Mouse (Mus musculus): ENCODE measurements around the gene Ap3b1. TPM values are rescaled to one million over a fixed set of nuclear protein-coding genes. Genes with fewer than 3 reads are reported as not detected.

Ap3b1 gene
- polyA plus RNA-seq, 1 experiment from 2014 or later = 42.5 TPM

- 85% methylated on average over 8 of the region's 8 CpGs for WGBS
- no peak overlapping the region for H3K27ac ChIP-seq (ENCODE audit: low read length)
These were observed 149.6 kb downstream of the Ap3b1 start for GRCm38 (mm10) chr13:94508344-94508743.

GRCm38 (mm10) chr13:94513157-94513767 lies 154.5 kb downstream of the Ap3b1 start:
- Histone ChIP-seq H3K4me3 (ENCODE audit: low read length) (no peak overlapping the region), H3K27me3 (ENCODE audit: control insufficient read depth, insufficient read depth, low read depth, low read length) (no peaks in the 10 kb centered on the region), H3K9ac (ENCODE audit: low read length) (no peak overlapping the region), H3K36me3 (ENCODE audit: control insufficient read depth, insufficient read depth, low read length) (no peaks in the 10 kb centered on the region; the same call in 1 of the 2 replicates), H3K9me3 (ENCODE audit: control insufficient read depth, low read length) (no peaks in the 10 kb centered on the region), H3K27ac (ENCODE audit: low read length) (no peak overlapping the region), H3K4me2 (ENCODE audit: low read depth, low read length) (no peak overlapping the region), H3K4me1 (replicated peaks; ENCODE audit: control insufficient read depth, insufficient read depth, low read length) (no peaks in the 10 kb centered on the region)
- WGBS = 54% methylated on average over 10 of the region's 10 CpGs
- no peak for ATAC-seq (ENCODE audit: low read depth)

More at GRCm38 (mm10) chr13:94508344-94508743, 149.6 kb downstream of the Ap3b1 start:
- no peaks in the 10 kb centered on the region for H3K4me1 ChIP-seq (replicated peaks; ENCODE audit: control insufficient read depth, insufficient read depth, low read length)
- H3K9me3 ChIP-seq (ENCODE audit: control insufficient read depth, low read length) = no peaks in the 10 kb centered on the region
- H3K9ac ChIP-seq (ENCODE audit: low read length) = no peak overlapping the region
- H3K36me3 ChIP-seq (ENCODE audit: control insufficient read depth, insufficient read depth, low read length) = peaks cover 7% of the 10 kb centered on the region
- H3K4me2 ChIP-seq (ENCODE audit: low read depth, low read length) = no peak overlapping the region
- H3K4me3 ChIP-seq (ENCODE audit: low read length) = no peak overlapping the region
- no peak for ATAC-seq (ENCODE audit: low read depth)
- no peaks in the 10 kb centered on the region for H3K27me3 ChIP-seq (ENCODE audit: control insufficient read depth, insufficient read depth, low read depth, low read length)

- WGBS = 46% methylated on average over 9 of the region's 9 CpGs
- H3K36me3 ChIP-seq (ENCODE audit: control insufficient read depth, insufficient read depth, low read length) = no peaks in the 10 kb centered on the region; the same call in 1 of the 2 replicates
- H3K9me3 ChIP-seq (ENCODE audit: control insufficient read depth, low read length) = no peaks in the 10 kb centered on the region
- no peaks in the 10 kb centered on the region for H3K4me1 ChIP-seq (replicated peaks; ENCODE audit: control insufficient read depth, insufficient read depth, low read length)
- no peak for ATAC-seq (ENCODE audit: low read depth)
- no peaks in the 10 kb centered on the region for H3K27me3 ChIP-seq (ENCODE audit: control insufficient read depth, insufficient read depth, low read depth, low read length)
- H3K27ac ChIP-seq (ENCODE audit: low read length) = no peak overlapping the region
- H3K9ac ChIP-seq (ENCODE audit: low read length) = no peak overlapping the region
- no peak overlapping the region for H3K4me3 ChIP-seq (ENCODE audit: low read length)
- H3K4me2 ChIP-seq (ENCODE audit: low read depth, low read length) = no peak overlapping the region
These were observed 155.1 kb downstream of the Ap3b1 start for GRCm38 (mm10) chr13:94513898-94514297.

GRCm38 (mm10) chr13:94514992-94515391 lies 156.2 kb downstream of the Ap3b1 start:
- no peak overlapping the region for H3K4me3 ChIP-seq (ENCODE audit: low read length)
- no peak overlapping the region for H3K4me2 ChIP-seq (ENCODE audit: low read depth, low read length)
- no peaks in the 10 kb centered on the region for H3K4me1 ChIP-seq (replicated peaks; ENCODE audit: control insufficient read depth, insufficient read depth, low read length)
- H3K27ac ChIP-seq (ENCODE audit: low read length) = no peak overlapping the region
- H3K27me3 ChIP-seq (ENCODE audit: control insufficient read depth, insufficient read depth, low read depth, low read length) = no peaks in the 10 kb centered on the region
- no peak for ATAC-seq (ENCODE audit: low read depth)
- no peaks in the 10 kb centered on the region for H3K9me3 ChIP-seq (ENCODE audit: control insufficient read depth, low read length)
- H3K36me3 ChIP-seq (ENCODE audit: control insufficient read depth, insufficient read depth, low read length) = no peaks in the 10 kb centered on the region; the same call in 1 of the 2 replicates
- no peak overlapping the region for H3K9ac ChIP-seq (ENCODE audit: low read length)

DNA sequence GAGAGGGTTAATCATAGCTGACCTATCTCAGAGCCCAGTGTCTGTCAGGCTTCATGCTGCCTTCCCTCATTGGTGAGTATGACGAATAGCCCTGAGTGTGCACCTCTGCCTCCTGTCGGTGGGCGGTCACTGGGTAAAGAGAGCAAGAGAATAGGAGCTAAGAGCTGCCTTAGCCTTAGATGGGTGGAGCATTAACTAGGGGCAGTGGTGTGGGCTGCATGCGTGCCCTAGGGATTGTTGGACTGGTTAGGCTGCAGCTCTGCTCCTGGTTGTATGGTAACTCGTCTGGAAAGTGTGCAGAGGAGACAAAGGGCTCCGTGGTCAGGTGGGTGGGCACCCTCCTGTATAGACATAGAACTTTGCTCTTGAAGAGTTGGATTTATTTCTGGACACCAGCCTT lies 157.8 kb downstream of the Ap3b1 start:
- Histone ChIP-seq H3K27me3 (ENCODE audit: control insufficient read depth, insufficient read depth, low read depth, low read length) (no peaks in the 10 kb centered on the region), H3K4me2 (ENCODE audit: low read depth, low read length) (no peak overlapping the region), H3K36me3 (ENCODE audit: control insufficient read depth, insufficient read depth, low read length) (no peaks in the 10 kb centered on the region; the same call in 1 of the 2 replicates), H3K4me1 (replicated peaks; ENCODE audit: control insufficient read depth, insufficient read depth, low read length) (no peaks in the 10 kb centered on the region), H3K27ac (ENCODE audit: low read length) (no peak overlapping the region), H3K9ac (ENCODE audit: low read length) (no peak overlapping the region), H3K4me3 (ENCODE audit: low read length) (no peak overlapping the region), H3K9me3 (ENCODE audit: control insufficient read depth, low read length) (no peaks in the 10 kb centered on the region)
- WGBS = 65% methylated on average over 6 of the region's 6 CpGs
- ATAC-seq (ENCODE audit: low read depth) = no peak

DNA sequence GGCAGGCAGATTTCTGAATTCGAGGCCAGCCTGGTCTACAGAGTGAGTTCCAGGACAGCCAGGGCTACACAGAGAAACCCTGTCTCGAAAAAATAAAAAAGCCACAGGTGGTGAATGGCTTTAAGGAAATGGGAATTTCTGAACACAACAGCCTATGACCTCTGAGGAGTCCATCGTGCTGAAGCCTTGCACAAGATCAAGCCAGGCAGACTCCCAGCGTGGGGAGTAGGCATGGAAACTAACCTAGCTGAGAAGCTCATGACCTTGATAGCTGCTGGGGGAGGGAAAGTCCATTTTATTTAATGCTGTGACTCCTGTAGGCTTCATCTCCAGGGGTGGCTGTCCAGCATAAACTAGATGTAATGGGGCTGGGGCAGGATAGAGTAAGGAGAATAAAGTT lies 159.4 kb downstream of the Ap3b1 start:
- no peak for ATAC-seq (ENCODE audit: low read depth)
- Histone ChIP-seq H3K36me3 (ENCODE audit: control insufficient read depth, insufficient read depth, low read length) (no peaks in the 10 kb centered on the region), H3K27ac (ENCODE audit: low read length) (no peak overlapping the region), H3K9me3 (ENCODE audit: control insufficient read depth, low read length) (no peaks in the 10 kb centered on the region), H3K9ac (ENCODE audit: low read length) (no peak overlapping the region), H3K4me2 (ENCODE audit: low read depth, low read length) (no peak overlapping the region), H3K27me3 (ENCODE audit: control insufficient read depth, insufficient read depth, low read depth, low read length) (no peaks in the 10 kb centered on the region), H3K4me3 (ENCODE audit: low read length) (no peak overlapping the region), H3K4me1 (replicated peaks; ENCODE audit: control insufficient read depth, insufficient read depth, low read length) (no peaks in the 10 kb centered on the region)
- WGBS = 93% methylated on average over 4 of the region's 4 CpGs

DNA sequence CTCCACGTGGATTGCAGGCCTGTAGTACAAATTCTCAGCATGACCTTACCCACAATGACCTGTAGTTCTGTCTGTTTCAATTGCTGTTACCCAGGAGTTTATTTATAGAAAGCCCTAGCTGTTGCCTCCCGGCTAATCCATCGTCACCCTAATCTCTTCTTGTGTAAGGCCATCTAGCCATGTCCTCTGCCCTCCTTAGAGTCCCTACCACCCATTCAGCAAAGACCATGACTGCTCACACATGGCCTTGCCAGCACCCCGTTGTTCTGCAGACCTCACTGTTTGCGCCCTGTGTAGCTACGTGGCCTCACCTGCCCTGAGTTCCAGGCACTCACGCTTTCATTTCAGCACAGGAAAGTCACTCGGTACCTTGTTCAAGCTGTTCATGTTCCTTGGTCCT lies 160.5 kb downstream of the Ap3b1 start:
- Histone ChIP-seq H3K9me3 (ENCODE audit: control insufficient read depth, low read length) (no peaks in the 10 kb centered on the region), H3K27me3 (ENCODE audit: control insufficient read depth, insufficient read depth, low read depth, low read length) (no peaks in the 10 kb centered on the region), H3K4me2 (ENCODE audit: low read depth, low read length) (no peak overlapping the region), H3K4me3 (ENCODE audit: low read length) (no peak overlapping the region), H3K9ac (ENCODE audit: low read length) (no peak overlapping the region), H3K36me3 (ENCODE audit: control insufficient read depth, insufficient read depth, low read length) (no peaks in the 10 kb centered on the region), H3K4me1 (replicated peaks; ENCODE audit: control insufficient read depth, insufficient read depth, low read length) (no peaks in the 10 kb centered on the region), H3K27ac (ENCODE audit: low read length) (no peak overlapping the region)
- ATAC-seq (ENCODE audit: low read depth) = no peak
- 78% methylated on average over 8 of the region's 8 CpGs for WGBS

DNA sequence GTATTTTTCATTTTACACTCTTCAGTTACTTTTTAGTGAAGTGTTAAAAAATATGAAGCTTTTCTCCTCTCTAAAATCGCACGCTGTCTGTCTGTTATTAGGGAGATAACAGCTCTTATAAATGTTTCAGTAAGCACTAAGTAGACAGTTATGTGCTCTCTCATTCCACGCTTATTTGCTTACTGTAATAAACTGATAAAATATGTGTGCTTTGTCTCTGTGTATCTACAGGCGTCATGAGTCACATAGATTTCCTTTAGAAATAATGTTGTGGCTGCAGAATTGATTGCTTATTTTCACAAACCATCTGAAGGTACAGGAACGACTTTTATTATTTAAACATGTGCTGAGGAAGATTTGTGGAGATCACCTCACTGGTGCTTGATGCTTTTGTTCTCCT lies 164.5 kb downstream of the Ap3b1 start:
- H3K9ac ChIP-seq (ENCODE audit: low read length) = no peak overlapping the region
- H3K4me3 ChIP-seq (ENCODE audit: low read length) = no peak overlapping the region
- H3K36me3 ChIP-seq (ENCODE audit: control insufficient read depth, insufficient read depth, low read length) = no peaks in the 10 kb centered on the region; the same call in 1 of the 2 replicates
- H3K9me3 ChIP-seq (ENCODE audit: control insufficient read depth, low read length) = no peaks in the 10 kb centered on the region
- H3K4me1 ChIP-seq (replicated peaks; ENCODE audit: control insufficient read depth, insufficient read depth, low read length) = no peaks in the 10 kb centered on the region
- H3K27ac ChIP-seq (ENCODE audit: low read length) = no peak overlapping the region
- no peak for ATAC-seq (ENCODE audit: low read depth)
- 30% methylated on average over 5 of the region's 5 CpGs for WGBS
- no peaks in the 10 kb centered on the region for H3K27me3 ChIP-seq (ENCODE audit: control insufficient read depth, insufficient read depth, low read depth, low read length)
- H3K4me2 ChIP-seq (ENCODE audit: low read depth, low read length) = no peak overlapping the region

GRCm38 (mm10) chr13:94524669-94525238 lies 166.0 kb downstream of the Ap3b1 start:
- no peak for ATAC-seq (ENCODE audit: low read depth)
- H3K4me1 ChIP-seq (replicated peaks; ENCODE audit: control insufficient read depth, insufficient read depth, low read length) = no peaks in the 10 kb centered on the region
- no peak overlapping the region for H3K9ac ChIP-seq (ENCODE audit: low read length)
- no peak overlapping the region for H3K4me2 ChIP-seq (ENCODE audit: low read depth, low read length)
- H3K27me3 ChIP-seq (ENCODE audit: control insufficient read depth, insufficient read depth, low read depth, low read length) = no peaks in the 10 kb centered on the region
- peaks cover 4% of the 10 kb centered on the region for H3K36me3 ChIP-seq (ENCODE audit: control insufficient read depth, insufficient read depth, low read length)
- H3K9me3 ChIP-seq (ENCODE audit: control insufficient read depth, low read length) = no peaks in the 10 kb centered on the region
- no peak overlapping the region for H3K4me3 ChIP-seq (ENCODE audit: low read length)
- 67% methylated on average over 7 of the region's 7 CpGs for whole genome bisulfite sequencing
- H3K27ac ChIP-seq (ENCODE audit: low read length) = no peak overlapping the region

All from lung, embryonic 16.5 days (tissue).